Mouse (Mus musculus) neural tube, embryonic 14.5 days (tissue): ENCODE data around the gene Vmn1r217. TPM values are rescaled to one million over a fixed set of nuclear protein-coding genes. Genes with fewer than 3 reads are reported as not detected.
"Not testable (repeated sequence)": the region's sequence is repeated elsewhere in the genome, so short reads cannot be mapped to it uniquely, and the experiment has no call there.

ENCODE experiments used
- ATAC-seq: fragments of 200-750 bp; cut with Nextera tagmentation; 2 replicates; pipeline ENCODE4 v1.8.0; 2017; ENCODE audit warnings: low read depth, mild to moderate bottlenecking, moderate TSS enrichment, moderate library complexity
- H3K27ac ChIP-seq: fragments of 300-500 bp; sonication (generic); 2 replicates; pipeline ENCODE4 v1.5.1; 2014; ENCODE audit warnings: low read depth, mild to moderate bottlenecking, control low read depth, low read length, moderate library complexity, mixed read lengths
- H3K27me3 ChIP-seq: fragments of 300-500 bp; sonication (generic); 2 replicates; pipeline ENCODE4 v1.6.1; 2014; ENCODE audit warnings: low read length; ENCODE audit not compliant: control insufficient read depth, insufficient read depth
- H3K36me3 ChIP-seq: fragments of 300-500 bp; sonication (generic); 2 replicates; pipeline ENCODE4 v1.6.1; 2014; ENCODE audit warnings: low read length, mixed read lengths; ENCODE audit not compliant: control insufficient read depth, insufficient read depth
- H3K4me1 ChIP-seq: fragments of 300-500 bp; sonication (generic); 2 replicates; pipeline ENCODE4 v1.6.1; 2014; ENCODE audit warnings: low read length; ENCODE audit not compliant: control insufficient read depth, insufficient read depth
- H3K4me2 ChIP-seq: fragments of 300-500 bp; sonication (generic); 2 replicates; pipeline ENCODE4 v1.6.1; 2014; ENCODE audit warnings: mild to moderate bottlenecking, low read depth, low read length, control low read depth
- H3K4me3 ChIP-seq: fragments of 300-500 bp; sonication (generic); 2 replicates; pipeline ENCODE4 v1.5.1; 2014; ENCODE audit warnings: low read depth, low read length, control low read depth, mixed read lengths
- H3K9ac ChIP-seq: fragments of 300-500 bp; sonication (generic); replicated peaks from 2 replicates; pipeline ENCODE4 v1.6.1; 2014; ENCODE audit warnings: low read depth, mild to moderate bottlenecking, control low read depth, low read length, mixed read lengths
- H3K9me3 ChIP-seq: fragments of 300-500 bp; sonication (generic); 2 replicates; pipeline ENCODE4 v1.6.1; 2016; ENCODE audit warnings: low read length; ENCODE audit not compliant: control insufficient read depth
- WGBS: fragments of 180-500 bp; shearing (Covaris S2); extraction: QIAGEN DNeasy Blood & Tissue Kit; methylation state at CpG from one replicate; pipeline ENCODE4 v1.1.7; 2014; 5-methylcytosine and 5-hydroxymethylcytosine counted together
- polyA plus RNA-seq: library from polyadenylated mRNA; unstranded; fragments of >200 nt; fragmentation: Nextera tagmentation; extraction: Ambion mirVana; gene quantifications from 2 replicates; pipeline ENCODE4 v1.2.1, GENCODE M21; 2014

The Vmn1r217 gene
- not detected in 2 replicates for polyA plus RNA-seq

DNA sequence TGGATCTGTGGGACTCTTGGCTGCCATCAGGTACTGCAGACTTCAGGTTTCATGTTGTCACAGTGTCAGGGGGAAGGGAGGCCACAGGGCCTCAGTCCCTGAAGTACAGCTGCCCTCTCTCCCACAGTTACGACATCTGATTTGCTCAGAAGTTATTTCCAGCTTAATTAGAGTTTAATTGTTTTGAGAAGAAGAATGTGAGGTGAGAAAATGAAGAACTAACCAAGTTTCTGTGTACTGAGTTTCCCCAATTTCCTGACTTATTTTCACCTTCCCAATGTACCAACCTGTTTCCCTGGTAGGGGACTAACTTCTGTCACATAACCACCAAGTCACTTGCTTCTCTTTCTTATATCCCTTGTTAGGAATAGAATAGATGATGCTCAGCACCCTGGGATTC lies at the start of gene Vmn1r217:
TSS of gene Vmn1r217 (minus strand) at position 101 of the 400 bp plus-strand sequence.
- not testable (repeated sequence) for H3K27me3 ChIP-seq, H3K4me2 ChIP-seq, H3K4me3 ChIP-seq, H3K9me3 ChIP-seq, ATAC-seq, H3K9ac ChIP-seq, H3K27ac ChIP-seq, H3K4me1 ChIP-seq, H3K36me3 ChIP-seq
- WGBS: 83% methylated on average over 1 of the region's 1 CpGs

DNA sequence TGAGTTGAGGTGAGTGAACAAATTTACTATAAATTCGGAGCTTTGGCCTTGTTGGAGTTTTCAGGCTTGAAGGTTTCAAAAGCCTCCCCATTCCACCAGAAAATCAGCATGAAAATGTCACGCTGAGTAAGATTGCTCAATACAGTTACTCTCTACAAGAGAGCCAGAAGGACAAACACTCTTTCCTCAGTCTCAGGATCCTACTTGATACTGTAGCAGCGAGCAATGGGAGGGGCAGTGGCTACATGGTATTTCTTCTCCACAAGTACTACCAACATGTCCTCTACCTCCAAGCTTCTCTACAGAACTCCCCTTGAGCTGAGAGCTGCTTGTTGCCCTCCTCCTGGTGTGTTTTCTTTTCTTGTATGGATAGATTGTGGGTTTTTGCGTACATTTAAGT lies 48.4 kb upstream of the Vmn1r217 start:
- not testable (repeated sequence) for H3K27ac ChIP-seq, H3K27me3 ChIP-seq, H3K4me3 ChIP-seq, H3K4me2 ChIP-seq, ATAC-seq, H3K9ac ChIP-seq, H3K36me3 ChIP-seq, H3K4me1 ChIP-seq, H3K9me3 ChIP-seq
- WGBS: 92% methylated on average over 4 of the region's 4 CpGs

DNA sequence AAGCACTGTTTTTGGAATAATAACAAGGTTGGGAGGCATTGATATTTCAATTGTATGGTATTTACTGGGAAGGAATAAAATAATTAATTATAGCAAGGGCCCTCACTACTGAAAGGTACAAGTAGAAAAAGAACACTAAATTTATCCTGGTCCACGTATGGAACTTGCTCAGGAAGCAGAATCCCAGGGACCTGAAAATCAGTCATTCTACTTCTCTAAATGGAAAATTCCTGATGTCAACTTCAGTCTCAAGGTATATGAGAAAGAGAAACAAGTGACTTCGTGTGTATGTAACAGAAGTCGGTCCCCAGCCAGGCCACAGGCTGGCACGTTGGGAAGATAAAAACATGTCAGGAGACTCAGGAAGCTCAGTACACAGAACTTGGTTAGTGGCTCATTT lies 41.0 kb upstream of the Vmn1r217 start, which contains the start of gene Vmn1r219:
TSS of gene Vmn1r219 (plus strand) at position 301 of the 400 bp plus-strand sequence.
- Histone ChIP-seq H3K9me3 (no peaks in the 10 kb centered on the region), H3K27me3 (no peaks in the 10 kb centered on the region), H3K4me1 (no peaks in the 10 kb centered on the region), H3K36me3 (no peaks in the 10 kb centered on the region), H3K4me2 (no peak within 1 kb of the TSS), H3K4me3 (no peak within 1 kb of the TSS), H3K27ac (no peak within 1 kb of the TSS), H3K9ac (no peak within 1 kb of the TSS)
- no peak for ATAC-seq
- WGBS: 89% methylated on average over 4 of the region's 4 CpGs

GRCm38 (mm10) chr13:23157848-23158247 lies 39.8 kb upstream of the Vmn1r217 start:
- Histone ChIP-seq H3K27me3 (no peaks in the 10 kb centered on the region), H3K9ac (no peak overlapping the region), H3K4me1 (no peaks in the 10 kb centered on the region), H3K4me3 (no peak overlapping the region), H3K27ac (no peak overlapping the region), H3K9me3 (no peaks in the 10 kb centered on the region), H3K4me2 (no peak overlapping the region), H3K36me3 (no peaks in the 10 kb centered on the region)
- WGBS: 82% methylated on average over 3 of the region's 3 CpGs
- ATAC-seq: no peak

GRCm38 (mm10) chr13:23138880-23139279 lies 20.9 kb upstream of the Vmn1r217 start:
- no peaks in the 10 kb centered on the region for H3K9me3 ChIP-seq
- no peak overlapping the region for H3K27ac ChIP-seq
- no peaks in the 10 kb centered on the region for H3K36me3 ChIP-seq
- no peak overlapping the region for H3K4me2 ChIP-seq
- no peak for ATAC-seq
- WGBS: 88% methylated on average over 2 of the region's 2 CpGs
- no peaks in the 10 kb centered on the region for H3K4me1 ChIP-seq
- no peak overlapping the region for H3K9ac ChIP-seq
- no peak overlapping the region for H3K4me3 ChIP-seq
- no peaks in the 10 kb centered on the region for H3K27me3 ChIP-seq

- Histone ChIP-seq H3K4me1 (no peaks in the 10 kb centered on the region), H3K9me3 (no peaks in the 10 kb centered on the region), H3K27me3 (no peaks in the 10 kb centered on the region), H3K4me3 (no peak overlapping the region), H3K9ac (no peak overlapping the region), H3K36me3 (no peaks in the 10 kb centered on the region), H3K4me2 (no peak overlapping the region), H3K27ac (no peak overlapping the region)
- 66% methylated on average over 1 of the region's 1 CpGs for WGBS
- no peak for ATAC-seq
These were observed 15.5 kb upstream of the Vmn1r217 start for GRCm38 (mm10) chr13:23133501-23133900.

- no peak within 1 kb of the TSS for H3K4me2 ChIP-seq
- no peak for ATAC-seq
- WGBS: 77% methylated on average over 3 of the region's 3 CpGs
- no peaks in the 10 kb centered on the region for H3K4me1 ChIP-seq
- H3K9me3 ChIP-seq: no peaks in the 10 kb centered on the region
- no peak within 1 kb of the TSS for H3K4me3 ChIP-seq
- H3K27me3 ChIP-seq: no peaks in the 10 kb centered on the region
- H3K9ac ChIP-seq: no peak within 1 kb of the TSS
- no peak within 1 kb of the TSS for H3K27ac ChIP-seq
- H3K36me3 ChIP-seq: no peaks in the 10 kb centered on the region
These were observed 15.1 kb upstream of the Vmn1r217 start, which contains the start of gene Vmn1r218 for GRCm38 (mm10) chr13:23133099-23133498. Vmn1r218 (plus strand) TSS chr13:23133155.

- H3K27ac ChIP-seq: no peak overlapping the region
- no peaks in the 10 kb centered on the region for H3K9me3 ChIP-seq
- H3K4me3 ChIP-seq: no peak overlapping the region
- no peaks in the 10 kb centered on the region for H3K27me3 ChIP-seq
- no peak overlapping the region for H3K4me2 ChIP-seq
- 91% methylated on average over 2 of the region's 2 CpGs for WGBS
- H3K36me3 ChIP-seq: no peaks in the 10 kb centered on the region
- no peaks in the 10 kb centered on the region for H3K4me1 ChIP-seq
- no peak overlapping the region for H3K9ac ChIP-seq
- no peak for ATAC-seq
These were observed 2.6 kb upstream of the Vmn1r217 start for GRCm38 (mm10) chr13:23120611-23121010.

GRCm38 (mm10) chr13:23094386-23094785 lies 23.6 kb downstream of the Vmn1r217 start:
- no peaks in the 10 kb centered on the region for H3K9me3 ChIP-seq
- no peak overlapping the region for H3K27ac ChIP-seq
- H3K27me3 ChIP-seq: no peaks in the 10 kb centered on the region
- no peaks in the 10 kb centered on the region for H3K36me3 ChIP-seq
- no peak for ATAC-seq
- H3K4me1 ChIP-seq: no peaks in the 10 kb centered on the region
- H3K9ac ChIP-seq: no peak overlapping the region
- no peak overlapping the region for H3K4me3 ChIP-seq
- H3K4me2 ChIP-seq: no peak overlapping the region
- 94% methylated on average over 4 of the region's 4 CpGs for WGBS
